Mouse (Mus musculus) hindbrain, postnatal 0 days (tissue): ENCODE results near the gene 2010111I01Rik. TPM values are rescaled to one million over a fixed set of nuclear protein-coding genes. Genes with fewer than 3 reads are reported as not detected.

Source experiments
- ATAC-seq: fragments of 200-750 bp; cut with Nextera tagmentation; 2 replicates; pipeline ENCODE4 v1.8.0; 2017; ENCODE audit warnings: mild to moderate bottlenecking, moderate TSS enrichment, moderate library complexity
- DNase-seq: peaks from one replicate; pipeline ENCODE4 v3.0.0-alpha.2; 2015; ENCODE audit warnings: low spot score
- H3K27ac ChIP-seq: fragments of 300-500 bp; sonication (generic); 2 replicates; pipeline ENCODE4 v1.5.1; 2014; ENCODE audit warnings: mild to moderate bottlenecking
- H3K27me3 ChIP-seq: fragments of 300-500 bp; sonication (generic); 2 replicates; pipeline ENCODE4 v1.6.1; 2014; ENCODE audit warnings: low read length, mixed read lengths; ENCODE audit not compliant: insufficient read depth
- H3K36me3 ChIP-seq: fragments of 300-500 bp; sonication (generic); 2 replicates; pipeline ENCODE4 v1.6.1; 2014; ENCODE audit warnings: low read length, mixed read lengths; ENCODE audit not compliant: insufficient read depth
- H3K4me1 ChIP-seq: fragments of 300-500 bp; sonication (generic); 2 replicates; pipeline ENCODE4 v1.6.1; 2014; ENCODE audit warnings: antibody characterized with exemption, low read length, mixed read lengths; ENCODE audit not compliant: insufficient read depth
- H3K4me2 ChIP-seq: fragments of 300-500 bp; sonication (generic); 2 replicates; pipeline ENCODE4 v1.6.1; 2014; ENCODE audit warnings: low read depth, mild to moderate bottlenecking, low read length, moderate library complexity, mixed read lengths
- H3K4me3 ChIP-seq: fragments of 300-500 bp; sonication (generic); 2 replicates; pipeline ENCODE4 v1.5.1; 2014; ENCODE audit warnings: low read length
- H3K9ac ChIP-seq: fragments of 300-500 bp; sonication (generic); replicated peaks from 2 replicates; pipeline ENCODE4 v1.6.1; 2014; ENCODE audit warnings: mild to moderate bottlenecking, low read length, moderate library complexity, mixed read lengths
- H3K9me3 ChIP-seq: fragments of 300-500 bp; sonication (generic); 2 replicates; pipeline ENCODE4 v1.6.1; 2016; ENCODE audit warnings: low read length, mixed read lengths
- CTCF ChIP-seq: IDR thresholded peaks from 2 replicates; pipeline ENCODE4 v1.5.1; 2016; ENCODE audit warnings: antibody characterized with exemption, control low read depth, low read depth
- WGBS: fragments of 180-500 bp; shearing (Covaris S2); extraction: QIAGEN DNeasy Blood & Tissue Kit; methylation state at CpG from one replicate; pipeline ENCODE4 v1.1.7; 2014; 5-methylcytosine and 5-hydroxymethylcytosine counted together
- polyA plus RNA-seq: library from polyadenylated mRNA; unstranded; fragments of >200 nt; fragmentation: Nextera tagmentation; extraction: Ambion mirVana; gene quantifications from 2 replicates; pipeline ENCODE4 v1.2.1, GENCODE M21; 2015
- total RNA-seq: library from RNA; depleted of rRNA; stranded (reverse); fragments of >200 nt; gene quantifications from 2 replicates; pipeline ENCODE4 v1.2.3, GENCODE M21; 2014

Gene 2010111I01Rik
- total and polyA plus RNA-seq, 2 experiments from 2014 or later = 15.9 to 29.8 TPM

- H3K4me1 ChIP-seq = 0 out of 2 replicates have a peak, but pooled peaks cover 2% of the 10 kb centered on the region
- DNase-seq = no peak
- H3K27ac ChIP-seq = no peak overlapping the region
- H3K27me3 ChIP-seq = no peaks in the 10 kb centered on the region
- H3K36me3 ChIP-seq = no peaks in the 10 kb centered on the region
- H3K4me3 ChIP-seq = no peak overlapping the region
- H3K9me3 ChIP-seq = no peaks in the 10 kb centered on the region
- H3K4me2 ChIP-seq = no peak overlapping the region
- H3K9ac ChIP-seq = no peak overlapping the region
- WGBS = 95% methylated on average over 3 of the region's 3 CpGs
- TF ChIP-seq CTCF = no peak
- ATAC-seq = no peak
Measured at GRCm38 (mm10) chr13:63284748-63285147, 320.1 kb downstream of the 2010111I01Rik start.

DNA sequence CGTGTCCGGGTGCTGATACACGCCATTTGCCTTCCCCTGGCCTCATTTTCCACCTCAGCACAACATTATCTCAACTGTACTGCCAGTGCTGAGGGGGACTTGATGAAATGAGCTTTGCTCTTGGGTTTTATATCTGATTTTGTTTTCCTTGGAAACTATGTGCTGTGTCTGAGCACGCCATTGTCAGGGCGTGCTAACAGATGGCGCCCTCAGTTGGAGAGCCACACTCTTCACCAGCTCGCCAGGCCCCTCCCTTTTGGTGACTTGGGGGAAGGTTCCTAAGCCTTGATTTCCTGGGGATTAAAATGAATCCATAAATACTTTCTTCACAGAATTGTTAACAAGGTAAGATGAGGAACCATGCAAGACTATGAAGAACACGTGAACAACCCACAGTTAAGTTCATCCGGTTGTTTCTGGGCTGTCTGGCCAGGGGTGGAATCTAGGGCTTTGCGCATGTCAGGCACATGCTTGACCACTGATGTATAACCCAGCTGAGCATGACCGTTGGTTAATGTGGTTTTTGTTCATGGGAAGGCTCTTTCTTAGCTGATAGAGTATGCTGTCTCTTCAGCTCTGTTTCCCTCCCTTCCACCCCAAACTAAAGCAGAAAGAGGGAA, 321.9 kb downstream of the 2010111I01Rik start:
- DNase-seq (no peak), ATAC-seq (peak; percentile 30; the same call in 1 of the 2 replicates)
- Histone ChIP-seq H3K4me3 (no peak overlapping the region), H3K36me3 (no peaks in the 10 kb centered on the region), H3K27me3 (no peaks in the 10 kb centered on the region), H3K9ac (no peak overlapping the region), H3K9me3 (no peaks in the 10 kb centered on the region), H3K4me1 (no peaks in the 10 kb centered on the region), H3K27ac (no peak overlapping the region), H3K4me2 (no peak overlapping the region)
- no peak for TF ChIP-seq CTCF
- 77% methylated on average over 11 of the region's 11 CpGs for WGBS

GRCm38 (mm10) chr13:63289152-63289551, 324.5 kb downstream of the 2010111I01Rik start:
- Histone ChIP-seq H3K4me3 (no peak overlapping the region), H3K27ac (no peak overlapping the region), H3K4me2 (no peak overlapping the region), H3K9ac (peak overlapping the region; percentile 9; the same call in 1 of the 2 replicates), H3K27me3 (no peaks in the 10 kb centered on the region), H3K4me1 (no peaks in the 10 kb centered on the region), H3K36me3 (no peaks in the 10 kb centered on the region), H3K9me3 (no peaks in the 10 kb centered on the region)
- no peak for TF ChIP-seq CTCF
- no peak for ATAC-seq
- DNase-seq = no peak
- WGBS = 38% methylated on average over 4 of the region's 4 CpGs

DNA sequence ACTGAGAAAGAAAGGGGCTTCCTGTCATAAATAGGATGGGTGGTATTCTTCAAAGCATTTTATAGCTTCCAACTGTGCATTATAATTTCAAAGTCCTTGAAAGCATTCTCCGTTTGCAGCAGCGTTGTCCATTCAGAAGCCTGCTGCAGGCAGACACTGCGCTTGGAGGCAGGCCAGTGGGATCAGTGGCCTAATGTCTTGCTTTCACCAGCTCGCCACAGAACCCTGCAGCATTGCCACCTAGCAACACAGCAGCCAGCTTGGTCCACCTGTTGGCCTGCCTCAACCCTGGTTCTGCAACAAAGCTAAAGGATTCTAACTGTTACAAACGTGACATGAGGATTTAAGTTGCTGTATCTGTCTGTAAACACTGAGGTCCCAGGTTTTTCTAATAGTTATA, 325.0 kb downstream of the 2010111I01Rik start:
- no peak for TF ChIP-seq CTCF
- Histone ChIP-seq H3K4me1 (no peaks in the 10 kb centered on the region), H3K9ac (peak overlapping the region; percentile 9; the same call in 1 of the 2 replicates), H3K36me3 (no peaks in the 10 kb centered on the region), H3K4me3 (no peak overlapping the region), H3K9me3 (no peaks in the 10 kb centered on the region), H3K27ac (no peak overlapping the region), H3K27me3 (no peaks in the 10 kb centered on the region), H3K4me2 (no peak overlapping the region)
- WGBS = 36% methylated on average over 5 of the region's 5 CpGs
- DNase-seq = peak; percentile 48
- no peak for ATAC-seq

DNA sequence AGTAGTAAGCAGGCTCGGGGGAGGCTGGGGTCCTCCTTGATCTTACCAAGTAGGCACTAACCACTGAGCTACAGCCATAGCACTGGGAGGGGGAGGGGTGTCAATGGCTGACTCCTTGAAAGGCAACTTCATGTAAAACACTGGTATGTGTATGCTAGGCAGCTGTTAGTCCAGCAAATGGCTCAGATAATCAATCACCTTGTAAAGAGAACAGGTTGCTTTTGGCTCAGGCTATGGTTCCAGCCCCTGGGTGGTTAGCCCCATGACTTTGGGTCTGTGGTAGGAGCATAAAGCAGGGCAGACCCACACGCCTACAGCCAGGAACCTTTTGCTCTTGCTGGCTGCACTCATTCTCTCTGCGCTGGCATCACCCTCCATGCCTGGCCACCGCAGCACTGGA, 325.4 kb downstream of the 2010111I01Rik start:
- 87% methylated on average over 4 of the region's 4 CpGs for WGBS
- no peak for ATAC-seq

GRCm38 (mm10) chr13:63291016-63291415, 326.3 kb downstream of the 2010111I01Rik start:
- H3K9ac ChIP-seq = no peak overlapping the region
- H3K4me2 ChIP-seq = no peak overlapping the region
- no peak for ATAC-seq
- H3K27ac ChIP-seq = no peak overlapping the region
- no peak for DNase-seq
- no peaks in the 10 kb centered on the region for H3K27me3 ChIP-seq
- no peak for TF ChIP-seq CTCF
- H3K36me3 ChIP-seq = no peaks in the 10 kb centered on the region
- H3K9me3 ChIP-seq = no peaks in the 10 kb centered on the region
- H3K4me1 ChIP-seq = no peaks in the 10 kb centered on the region
- 100% methylated on average over 6 of the region's 6 CpGs for WGBS
- H3K4me3 ChIP-seq = no peak overlapping the region

More for the DNA sequence above, 325.4 kb downstream of the 2010111I01Rik start:
- Histone ChIP-seq H3K4me3 (no peak overlapping the region), H3K4me1 (no peaks in the 10 kb centered on the region), H3K27me3 (no peaks in the 10 kb centered on the region), H3K36me3 (no peaks in the 10 kb centered on the region), H3K9me3 (no peaks in the 10 kb centered on the region), H3K4me2 (no peak overlapping the region), H3K27ac (no peak overlapping the region), H3K9ac (0 out of 2 replicates have a peak overlapping the region, but pooled peaks have one; percentile 9)
- DNase-seq = no peak
- no peak for TF ChIP-seq CTCF

- 55% methylated on average over 3 of the region's 3 CpGs for WGBS
- no peak for TF ChIP-seq CTCF
- no peak for DNase-seq
- ATAC-seq = no peak
- 0 out of 2 replicates have a peak, but pooled peaks cover 2% of the 10 kb centered on the region for H3K36me3 ChIP-seq
- no peak overlapping the region for H3K4me2 ChIP-seq
- no peaks in the 10 kb centered on the region for H3K4me1 ChIP-seq
- no peak overlapping the region for H3K9ac ChIP-seq
- H3K27me3 ChIP-seq = no peaks in the 10 kb centered on the region
- H3K9me3 ChIP-seq = no peaks in the 10 kb centered on the region
- H3K27ac ChIP-seq = peak overlapping the region; percentile 1; the same call in 1 of the 2 replicates
- H3K4me3 ChIP-seq = no peak overlapping the region
Measured at GRCm38 (mm10) chr13:63293647-63294046, 329.0 kb downstream of the 2010111I01Rik start.
